20 mouse cellular contexts compared by ENCODE assay signal in the genomic region with DNA sequence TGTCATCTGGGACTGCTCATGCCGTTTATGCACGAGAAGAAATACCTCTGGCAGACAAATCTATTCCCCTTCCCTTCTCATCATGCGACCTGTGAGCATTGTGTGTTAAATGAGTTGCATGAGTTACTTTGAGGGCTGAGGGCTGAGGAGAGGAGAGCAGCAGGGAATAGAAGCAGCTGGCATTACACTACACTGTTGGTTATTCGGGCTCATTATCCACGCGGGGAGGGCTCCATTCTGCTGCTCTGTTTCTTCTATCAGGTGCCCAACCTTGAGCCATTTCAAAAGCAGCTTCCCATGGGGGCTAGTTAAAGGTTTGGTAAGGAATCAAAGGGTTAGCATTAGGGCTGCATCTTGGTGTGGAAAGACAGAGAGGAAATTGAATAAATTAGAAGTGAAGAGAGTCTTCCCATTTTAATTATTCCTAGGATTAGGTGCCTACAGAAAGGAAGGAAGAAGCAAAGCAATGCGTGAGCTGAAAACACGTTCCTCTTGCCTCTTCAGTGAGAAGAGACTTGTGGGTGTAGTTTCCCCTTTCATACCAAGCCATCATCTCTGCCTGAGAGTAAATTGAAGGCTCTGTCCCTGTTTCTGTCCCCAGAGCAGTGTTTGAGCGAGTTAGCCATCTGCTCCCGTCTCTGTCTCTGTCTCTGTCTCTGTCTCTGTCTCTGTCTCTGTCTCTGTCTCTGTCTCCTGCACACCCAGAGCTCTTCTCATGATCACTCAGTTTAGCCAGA.
A peak's percentile ranks its signal among the peaks of the same experiment; 100 is the strongest.
DNase-seq lines count a peak whose midpoint lies in the region; ATAC-seq and TF ChIP-seq lines count a peak whose summit lies in the region.
"Had no signal": no experiment of that assay in that cellular context is flagged by ENCODE, and none has a peak within 500 bp of the region (broad histone marks: within the 10 kb centered on the region; RNA-seq: fewer than 3 reads in every experiment).

No protein-coding gene starts in this region.

- no peaks in the 10 kb centered on the region for H3K36me3 ChIP-seq in hindbrain, embryonic 14.5 days (replicated peaks; ENCODE audit: control insufficient read depth, insufficient read depth)
- no peaks in the 10 kb centered on the region for H3K36me3 ChIP-seq in midbrain, embryonic 14.5 days (ENCODE audit: control insufficient read depth, insufficient read depth, low read length)
- no peaks in the 10 kb centered on the region for H3K36me3 ChIP-seq in heart, adult 2 months (ENCODE audit: control insufficient read depth, insufficient read depth, low read length)
- H3K36me3 ChIP-seq: embryonic facial prominence, embryonic 12.5 days; kidney, embryonic 15.5 days; neural tube, embryonic 13.5 days had no signal

- no peak overlapping the region for H3K9ac ChIP-seq in hindbrain, embryonic 14.5 days
- H3K9ac ChIP-seq in midbrain, embryonic 14.5 days (replicated peaks; ENCODE audit: low read length), result no peak overlapping the region
- H3K9ac ChIP-seq in heart, adult 2 months (ENCODE audit: low read depth, low read length), result no peak overlapping the region
- H3K9ac ChIP-seq: embryonic facial prominence, embryonic 12.5 days; kidney, embryonic 15.5 days; neural tube, embryonic 13.5 days had no signal

- 44% methylated on average over 10 of the region's 10 CpGs for WGBS in hindbrain, embryonic 14.5 days
- WGBS in midbrain, embryonic 14.5 days, result 35% methylated on average over 10 of the region's 10 CpGs
- 68% methylated on average over 10 of the region's 10 CpGs for WGBS in heart, adult 2 months

- no peak overlapping the region for H3K4me2 ChIP-seq in hindbrain, embryonic 14.5 days (replicated peaks)
- no peak overlapping the region for H3K4me2 ChIP-seq in midbrain, embryonic 14.5 days (ENCODE audit: low read length)
- H3K4me2 ChIP-seq: embryonic facial prominence, embryonic 12.5 days; kidney, embryonic 15.5 days; neural tube, embryonic 13.5 days had no signal

- intact Hi-C loops in gastrocnemius, postnatal 14 days (cut with DNase I; ENCODE audit: low total_unique reads), result no loop called here
- intact Hi-C loops in heart, adult 2 months (cut with DNase I), result no loop called here

- no peak for TF ChIP-seq POLR2A in brain, embryonic 14.5 days (IDR thresholded peaks at IDR 0.05; ENCODE audit: borderline replicate concordance, extremely low read depth, insufficient read depth, insufficient read length, poor library complexity, severe bottlenecking)
- no peak for TF ChIP-seq POLR2A in heart, adult 2 months (IDR thresholded peaks at IDR 0.05; ENCODE audit: insufficient read depth, low read depth, low read length)

- no peaks in the 10 kb centered on the region for H3K9me3 ChIP-seq in hindbrain, embryonic 14.5 days (ENCODE audit: control insufficient read depth, low read length)
- no peaks in the 10 kb centered on the region for H3K9me3 ChIP-seq in midbrain, embryonic 14.5 days (ENCODE audit: control insufficient read depth, low read length)
- H3K9me3 ChIP-seq: embryonic facial prominence, embryonic 12.5 days; kidney, embryonic 15.5 days; neural tube, embryonic 13.5 days had no signal

- no peaks in the 10 kb centered on the region for H3K27me3 ChIP-seq in hindbrain, embryonic 14.5 days (ENCODE audit: control insufficient read depth, insufficient read depth, low read length)
- no peaks in the 10 kb centered on the region for H3K27me3 ChIP-seq in midbrain, embryonic 14.5 days (ENCODE audit: control insufficient read depth, insufficient read depth, low read length)
- no peaks in the 10 kb centered on the region for H3K27me3 ChIP-seq in heart, adult 2 months (ENCODE audit: control insufficient read depth, insufficient read depth, low read length)
- H3K27me3 ChIP-seq: CH12.LX; embryonic facial prominence, embryonic 12.5 days; kidney, embryonic 15.5 days; neural tube, embryonic 13.5 days had no signal

- H3K27ac ChIP-seq in hindbrain, embryonic 14.5 days, result no peak overlapping the region
- H3K27ac ChIP-seq in midbrain, embryonic 14.5 days (replicated peaks; ENCODE audit: low read depth, low read length), result peak overlapping the region; percentile 37
- H3K27ac ChIP-seq in heart, adult 2 months, result no peak overlapping the region
- H3K27ac ChIP-seq: embryonic facial prominence, embryonic 12.5 days; kidney, embryonic 15.5 days; neural tube, embryonic 13.5 days had no signal

- H3K4me1 ChIP-seq in hindbrain, embryonic 14.5 days (replicated peaks; ENCODE audit: control insufficient read depth, insufficient read depth, low read length), result peaks cover 11% of the 10 kb centered on the region; the same call in 1 of the 2 replicates
- peaks cover 11% of the 10 kb centered on the region; the same call in 1 of the 2 replicates for H3K4me1 ChIP-seq in midbrain, embryonic 14.5 days (ENCODE audit: control insufficient read depth, insufficient read depth, low read length)
- no peaks in the 10 kb centered on the region for H3K4me1 ChIP-seq in heart, adult 2 months (ENCODE audit: control insufficient read depth, insufficient read depth, low read length)
- H3K4me1 ChIP-seq: embryonic facial prominence, embryonic 12.5 days; kidney, embryonic 15.5 days had no signal

- no peak overlapping the region for H3K4me3 ChIP-seq in hindbrain, embryonic 14.5 days (replicated peaks; ENCODE audit: low read length)
- H3K4me3 ChIP-seq in midbrain, embryonic 14.5 days (replicated peaks; ENCODE audit: low read depth, low read length), result no peak overlapping the region
- H3K4me3 ChIP-seq in heart, adult 2 months, result no peak overlapping the region
- H3K4me3 ChIP-seq: embryonic facial prominence, embryonic 12.5 days; kidney, embryonic 15.5 days; neural tube, embryonic 13.5 days had no signal

- no peak for TF ChIP-seq EP300 in heart, adult 2 months (IDR thresholded peaks at IDR 0.05; ENCODE audit: insufficient read depth, low read depth, low read length)

- DNase-seq in frontal cortex, postnatal 10 days (ENCODE audit: low spot score in 2 of 2), result no peak
- peak; percentile 78 for DNase-seq in brain, embryonic 14.5 days (ENCODE audit: low read depth)
- no peak for DNase-seq in hindbrain, embryonic 14.5 days (ENCODE audit: low spot score)
- peak; percentile 71 for DNase-seq in midbrain, embryonic 14.5 days
- no peak for DNase-seq in gastrocnemius, postnatal 14 days
- no peak for DNase-seq in heart, adult 2 months
- DNase-seq: adrenal gland, postnatal 10 days; cerebellum, adult 18-20 months; layer of hippocampus, postnatal 36 days; left cerebral cortex, postnatal 4 days; lung, adult 18-20 months; lung, postnatal 4 days; right cerebral cortex, postnatal 4 days; thymus, postnatal 14 days had no signal

- peak; percentile 75 for ATAC-seq in frontal cortex, adult (ENCODE audit: low TSS enrichment)
- ATAC-seq in hindbrain, embryonic 14.5 days (ENCODE audit: low FRiP score), result peak; percentile 70; the same call in 1 of the 2 replicates
- ATAC-seq in midbrain, embryonic 14.5 days (ENCODE audit: low FRiP score, low TSS enrichment), result peak; percentile 71
- ATAC-seq: inflammation-experienced regulatory T-cells, adult 6 months had no signal

- no peak for TF ChIP-seq CTCF in brain, embryonic 14.5 days (IDR thresholded peaks at IDR 0.05; ENCODE audit: borderline replicate concordance, extremely low read depth, insufficient read depth, insufficient read length)
- TF ChIP-seq CTCF in heart, adult 2 months (IDR thresholded peaks at IDR 0.05), result no peak

- H3K79me2 ChIP-seq in heart, adult 2 months (replicated peaks; ENCODE audit: control insufficient read depth, insufficient read depth, low read length), result no peaks in the 10 kb centered on the region

Comparison
In these comparisons a context has a peak if more than half of its experiments do, and no peak if none do; other contexts are left out.
1. DNase-seq: peak in brain, embryonic 14.5 days (single experiment) and midbrain, embryonic 14.5 days (single experiment); none in frontal cortex, postnatal 10 days (0 of 2), hindbrain, embryonic 14.5 days (single experiment), gastrocnemius, postnatal 14 days (single experiment) and heart, adult 2 months (0 of 2).
2. Peak in every context shown above with its lines, with median percentiles within 50 percentile points of each other: ATAC-seq.